Mouse (Mus musculus) ES-E14 (cell line): ENCODE results near the gene Ltbp3. TPM values are rescaled to one million over a fixed set of nuclear protein-coding genes. Genes with fewer than 3 reads are reported as not detected.

Source experiments
- DNase-seq: peaks from one replicate; pipeline ENCODE4 v3.0.0-alpha.2; 2013; ENCODE audit warnings: low read depth, low spot score
- H3K27ac ChIP-seq: 2 replicates; pipeline ENCODE4 v1.5.1; 2012; ENCODE audit warnings: low read depth, mild to moderate bottlenecking, low read length, moderate library complexity, mixed read lengths; ENCODE audit not compliant: poor library complexity, insufficient read depth, severe bottlenecking
- H3K36me3 ChIP-seq: 2 replicates; pipeline ENCODE4 v1.6.1; 2012; ENCODE audit warnings: mild to moderate bottlenecking, low read length, moderate library complexity, mixed read lengths; ENCODE audit not compliant: control insufficient read depth, poor library complexity, insufficient read depth, severe bottlenecking
- H3K4me1 ChIP-seq, 2 experiments: fragments of 150-350 bp in 1 of 2; sonication (generic) in 1 of 2; 2 replicates each; pipeline ENCODE4 v1.6.1; 2012; ENCODE audit warnings: low read length in 2 of 2, mild to moderate bottlenecking in 1 of 2, mixed read lengths in 1 of 2; ENCODE audit not compliant: control insufficient read depth in 2 of 2, insufficient read depth in 2 of 2, poor library complexity in 1 of 2
- H3K4me3 ChIP-seq, 2 experiments: fragments of 150-350 bp in 1 of 2; sonication (generic) in 1 of 2; 2 replicates each; pipeline ENCODE4 v1.5.1; 2012; ENCODE audit warnings: low read length in 2 of 2, low read depth in 1 of 2, mild to moderate bottlenecking in 1 of 2, mixed read lengths in 1 of 2; ENCODE audit not compliant: insufficient read depth in 1 of 2, poor library complexity in 1 of 2, severe bottlenecking in 1 of 2
- H3K9ac ChIP-seq: 2 replicates; pipeline ENCODE4 v1.6.1; 2012; ENCODE audit warnings: low read depth, mild to moderate bottlenecking, low read length, mixed read lengths; ENCODE audit not compliant: poor library complexity, insufficient read depth, severe bottlenecking
- H3K9me3 ChIP-seq: fragments of 150-350 bp; sonication (generic); 2 replicates; pipeline ENCODE4 v1.6.1; 2012; ENCODE audit warnings: low read depth, mild to moderate bottlenecking, low read length; ENCODE audit not compliant: control insufficient read depth, insufficient read depth
- CHD2 ChIP-seq: IDR thresholded peaks from 2 replicates; pipeline ENCODE4 v1.6.1; 2014; ENCODE audit warnings: mild to moderate bottlenecking, low read depth, low read length, inconsistent platforms
- HCFC1 ChIP-seq: IDR thresholded peaks from 2 replicates; pipeline ENCODE4 v1.6.1; 2012; ENCODE audit warnings: low read length, inconsistent platforms, borderline replicate concordance; ENCODE audit not compliant: insufficient read depth
- MAFK ChIP-seq: IDR thresholded peaks from 2 replicates; pipeline ENCODE4 v1.6.1; 2014; ENCODE audit warnings: mild to moderate bottlenecking, low read depth, low read length, inconsistent platforms; ENCODE audit not compliant: insufficient read depth
- ZC3H11A ChIP-seq: IDR thresholded peaks from 2 replicates; pipeline ENCODE4 v1.6.1; 2012; ENCODE audit warnings: low read depth, mild to moderate bottlenecking, inconsistent platforms, low read length, borderline replicate concordance
- ZNF384 ChIP-seq: IDR thresholded peaks from 2 replicates; pipeline ENCODE4 v1.6.1; 2012; ENCODE audit warnings: low read depth, low read length, inconsistent platforms
- in situ Hi-C, 2 experiments: fragments of 600-800 bp; cut with MboI; formaldehyde crosslinking; loops; one replicate each; pipeline ENCODE4 v1.15.1; 2025; ENCODE audit warnings: low sequenced_read_pairs in 2 of 2, inconsistent platforms in 1 of 2; ENCODE audit not compliant: unreplicated experiment in 2 of 2
- total RNA-seq: library from RNA; depleted of rRNA; stranded (reverse); fragments of 300-350 nt; gene quantifications from 2 replicates; pipeline ENCODE4 v1.2.3, GENCODE M21; 2012

Ltbp3 gene
- total RNA-seq, 1 experiment = 7.0 TPM

DNA sequence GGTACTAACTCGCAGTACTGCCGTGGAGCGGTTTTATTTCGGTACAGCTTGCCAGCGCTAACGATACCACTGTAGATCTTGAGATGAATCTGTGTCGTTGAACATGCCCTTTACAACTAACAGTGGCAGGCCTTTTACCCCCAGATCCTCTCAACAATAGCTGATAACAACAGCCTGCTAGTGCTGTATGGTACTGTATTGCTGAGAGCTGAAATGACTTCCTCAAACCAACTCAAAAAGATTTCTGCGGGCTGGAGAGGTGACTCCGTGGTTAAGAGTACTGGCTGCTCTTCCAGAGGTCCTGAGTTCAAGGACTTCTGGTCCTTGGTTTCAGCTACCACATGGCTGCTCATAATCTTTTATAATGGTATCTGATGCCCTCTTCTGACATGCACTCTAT lies 6.4 kb upstream of the Ltbp3 start:
- Histone ChIP-seq H3K9ac (no peak overlapping the region), H3K9me3 (no peaks in the 10 kb centered on the region), H3K27ac (no peak overlapping the region), H3K4me3 (no peak overlapping the region), H3K4me1 (peaks cover 0 to 13% of the 10 kb centered on the region in 2 experiments; a peak in 1 of 4 replicates), H3K36me3 (peaks cover 8% of the 10 kb centered on the region)
- no peak for TF ChIP-seq ZNF384
- no peak for TF ChIP-seq CHD2
- TF ChIP-seq ZC3H11A = no peak
- TF ChIP-seq HCFC1 = no peak
- no peak for TF ChIP-seq MAFK
- no peak for DNase-seq
- in situ Hi-C loops = no loop called here

DNA sequence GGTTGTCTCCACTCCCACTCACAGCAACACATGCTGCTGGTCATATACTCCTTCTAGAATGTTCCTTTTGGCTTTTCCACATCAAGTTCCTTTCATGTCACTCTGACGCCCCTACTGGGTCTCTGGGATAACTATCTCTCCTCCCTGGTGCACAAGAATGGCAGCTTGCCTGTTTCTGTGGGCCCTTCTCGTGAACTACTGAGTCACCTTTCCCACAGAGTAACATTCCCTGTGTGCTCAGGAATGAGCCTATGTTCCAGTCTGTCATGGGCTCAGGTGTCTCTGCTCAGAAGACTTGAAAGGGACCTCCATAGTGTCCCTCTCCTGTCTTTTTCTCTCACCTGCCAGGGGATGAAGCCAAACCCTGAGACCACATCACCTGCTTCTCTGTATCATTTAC lies 1.3 kb upstream of the Ltbp3 start:
- Histone ChIP-seq H3K4me3 (no peak overlapping the region), H3K9ac (no peak overlapping the region), H3K36me3 (no peaks in the 10 kb centered on the region), H3K27ac (no peak overlapping the region), H3K4me1 (0 out of 4 replicates have a peak, but pooled peaks cover 0 to 4% of the 10 kb centered on the region in 2 experiments), H3K9me3 (no peaks in the 10 kb centered on the region)
- no peak for DNase-seq
- TF ChIP-seq MAFK = no peak
- no peak for TF ChIP-seq ZC3H11A
- TF ChIP-seq CHD2 = no peak
- TF ChIP-seq HCFC1 = no peak
- TF ChIP-seq ZNF384 = no peak
- in situ Hi-C loops = no loop called here

DNA sequence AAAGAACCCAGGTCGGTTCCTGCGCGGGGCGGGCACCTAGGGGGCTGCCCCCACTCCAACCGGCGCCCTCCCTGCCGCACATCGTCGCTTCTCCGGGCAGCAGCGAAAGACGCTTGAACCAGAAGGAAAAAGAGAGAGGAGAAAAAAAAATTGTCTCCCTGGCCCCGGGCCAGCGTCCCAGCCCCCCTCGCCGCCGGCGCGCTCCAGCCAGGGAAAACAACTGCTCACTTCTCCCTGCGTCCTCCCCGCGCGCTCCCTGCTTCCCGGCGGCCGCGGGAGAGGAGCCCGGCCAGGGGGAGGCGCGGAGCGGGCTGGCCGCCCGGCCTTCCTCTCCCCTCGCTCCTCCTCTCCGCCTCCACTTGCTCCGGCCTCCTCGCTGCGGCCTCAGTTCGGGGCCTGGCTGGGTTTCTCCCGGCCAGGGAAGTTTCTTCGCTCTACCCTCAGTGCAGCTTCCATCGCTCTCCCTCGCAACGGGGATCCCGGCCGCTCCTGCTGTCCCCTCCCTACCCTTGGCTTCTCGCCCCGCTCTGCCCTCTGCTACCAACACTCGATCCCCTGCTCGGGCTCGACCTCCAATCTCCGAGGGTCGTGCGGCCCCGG lies 1.0 kb downstream of the Ltbp3 start:
- H3K27ac ChIP-seq = no peak overlapping the region

DNA sequence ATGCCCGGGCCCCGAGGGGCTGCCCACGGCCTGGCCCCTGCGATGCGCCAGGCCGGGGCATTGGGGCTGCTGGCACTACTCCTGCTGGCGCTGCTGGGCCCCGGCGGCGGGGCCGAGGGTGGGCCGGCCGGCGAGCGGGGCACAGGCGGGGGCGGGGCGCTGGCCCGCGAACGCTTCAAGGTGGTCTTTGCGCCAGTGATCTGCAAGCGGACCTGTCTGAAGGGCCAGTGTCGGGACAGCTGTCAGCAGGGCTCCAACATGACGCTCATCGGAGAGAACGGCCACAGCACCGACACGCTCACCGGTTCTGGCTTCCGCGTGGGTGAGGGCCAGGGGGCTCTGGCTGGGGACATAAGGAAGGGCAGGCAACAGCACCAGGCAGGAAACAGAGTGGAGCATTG lies 1.5 kb downstream of the Ltbp3 start:
- in situ Hi-C loops = no loop called here
- Histone ChIP-seq H3K9me3 (no peaks in the 10 kb centered on the region), H3K9ac (peak overlapping the region; percentile 62), H3K4me3 (peak overlapping the region; percentile 57 to 63), H3K4me1 (peaks cover 2 to 17% of the 10 kb centered on the region in 2 experiments; a peak in 3 of 4 replicates), H3K36me3 (no peaks in the 10 kb centered on the region), H3K27ac (no peak overlapping the region)
- no peak for DNase-seq
- no peak for TF ChIP-seq MAFK
- TF ChIP-seq ZC3H11A = no peak
- no peak for TF ChIP-seq HCFC1
- TF ChIP-seq CHD2 = no peak
- TF ChIP-seq ZNF384 = no peak

More for the DNA sequence above, 1.0 kb downstream of the Ltbp3 start:
- Histone ChIP-seq H3K4me3 (peak overlapping the region; percentile 57 to 63), H3K36me3 (no peaks in the 10 kb centered on the region), H3K4me1 (peaks cover 2 to 13% of the 10 kb centered on the region in 2 experiments; a peak in 3 of 4 replicates), H3K9ac (peak overlapping the region; percentile 62), H3K9me3 (no peaks in the 10 kb centered on the region)
- in situ Hi-C loops = no loop called here
- TF ChIP-seq MAFK (no peak), ZNF384 (0 out of 2 replicates have a peak, but pooled peaks have one; percentile 18)
- no peak for DNase-seq

DNA sequence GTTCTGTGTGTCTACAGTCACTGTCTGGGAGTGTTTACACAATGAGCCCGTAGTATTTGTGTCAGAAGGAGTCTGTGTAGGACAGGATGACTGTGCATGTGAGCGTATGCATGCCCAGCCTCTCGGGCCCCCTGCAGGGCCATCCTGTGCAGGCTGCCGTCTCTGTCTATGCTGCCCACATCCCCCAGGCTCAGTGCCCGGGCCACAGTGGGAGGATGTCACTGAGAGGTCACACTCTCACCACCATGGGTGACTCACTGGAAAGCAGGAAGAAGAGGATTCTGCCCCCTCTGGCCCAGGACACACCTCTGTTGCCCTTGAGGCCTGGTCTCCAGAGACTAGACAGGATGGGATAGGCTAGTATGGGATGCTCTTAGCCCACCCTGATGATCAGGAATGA lies 2.9 kb downstream of the Ltbp3 start:
- no peak for DNase-seq
- TF ChIP-seq CHD2 (no peak), ZNF384 (no peak), HCFC1 (no peak), ZC3H11A (no peak), MAFK (no peak)
- H3K4me3 ChIP-seq = no peak overlapping the region
- H3K4me1 ChIP-seq = peaks cover 2 to 21% of the 10 kb centered on the region in 2 experiments; a peak in 3 of 4 replicates
- no peaks in the 10 kb centered on the region for H3K9me3 ChIP-seq
- H3K36me3 ChIP-seq = no peaks in the 10 kb centered on the region
- H3K27ac ChIP-seq = no peak overlapping the region
- H3K9ac ChIP-seq = no peak overlapping the region
- in situ Hi-C loops = no loop called here
